Mouse (Mus musculus): ENCODE measurements around the gene Gm20696.

- TF ChIP-seq POLR2AphosphoS5 (IDR thresholded peaks at IDR 0.05; ENCODE audit: insufficient replicate concordance, low read depth, low read length) (no peak), CTCF (IDR thresholded peaks at IDR 0.05; ENCODE audit: low read depth, low read length) (no peak), TAL1 (conservative IDR thresholded peaks at IDR 0.05; ENCODE audit: low read depth, low read length) (no peak), GATA1 (IDR thresholded peaks at IDR 0.05; ENCODE audit: borderline replicate concordance, low read length) (no peak), GATA2 (IDR thresholded peaks at IDR 0.05; ENCODE audit: borderline replicate concordance, low read depth, low read length) (no peak)
Measured at GRCm38 (mm10) chr6:99655488-99655887, 11.1 kb downstream of the Gm20696 start.

Data from G1E (cell line).